Mouse (Mus musculus) embryo, embryonic 10.5 days (tissue): ENCODE results near the gene Dkk2.

ENCODE experiments used
- DNase-seq: peaks from one replicate; pipeline ENCODE4 v3.0.0-alpha.2; 2015; ENCODE audit warnings: low spot score

The Dkk2 gene

DNA sequence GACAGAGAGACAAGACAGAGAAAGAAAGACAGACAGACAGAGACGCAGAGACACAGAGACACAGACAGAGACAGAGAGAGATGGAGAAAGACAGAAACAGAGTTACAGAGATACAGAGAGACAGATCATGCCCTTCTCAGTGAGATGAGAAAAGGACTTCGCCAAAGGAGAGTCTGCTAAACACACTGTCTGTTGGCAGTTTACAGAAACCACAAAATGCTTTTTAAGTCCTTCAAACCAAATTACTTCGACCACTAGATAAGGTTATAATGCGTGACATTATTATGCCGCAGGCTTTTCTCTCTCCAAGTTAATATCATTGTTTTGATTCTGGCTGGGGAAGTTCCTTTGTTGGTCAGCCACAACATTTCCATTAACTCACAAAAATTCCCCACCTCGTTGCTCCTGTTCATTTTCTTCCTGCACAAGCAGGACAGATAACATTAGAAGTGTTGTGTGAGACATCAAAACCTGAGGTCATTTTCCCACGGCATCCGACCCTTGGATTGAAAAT, 40.2 kb downstream of the Dkk2 start:
- no peak for DNase-seq

DNA sequence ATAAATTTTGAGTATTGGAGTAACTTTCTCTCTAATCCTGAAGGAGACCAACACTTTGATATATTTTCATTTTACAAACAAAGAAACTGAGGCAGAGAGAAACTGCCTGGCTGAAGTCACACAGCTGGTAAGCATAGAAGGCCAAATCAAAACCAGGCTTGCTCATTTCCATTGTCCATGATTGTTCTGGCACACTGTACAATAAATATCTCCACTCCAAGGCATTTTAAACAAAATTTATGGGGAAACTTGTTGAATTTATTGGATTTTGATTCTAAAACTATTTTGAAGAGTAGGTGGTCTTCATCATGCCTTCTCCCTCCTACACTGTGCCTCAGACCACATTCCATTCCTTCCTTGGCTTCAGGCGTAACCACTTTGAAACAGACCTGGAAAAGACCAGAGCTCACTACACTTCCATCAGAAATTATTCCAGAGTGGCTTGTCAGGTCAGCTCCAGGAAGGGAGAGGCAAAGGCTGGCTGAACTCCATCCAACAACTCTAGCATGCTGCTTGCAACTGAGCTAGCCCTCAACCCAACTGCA, 44.7 kb downstream of the Dkk2 start:
- no peak for DNase-seq

DNA sequence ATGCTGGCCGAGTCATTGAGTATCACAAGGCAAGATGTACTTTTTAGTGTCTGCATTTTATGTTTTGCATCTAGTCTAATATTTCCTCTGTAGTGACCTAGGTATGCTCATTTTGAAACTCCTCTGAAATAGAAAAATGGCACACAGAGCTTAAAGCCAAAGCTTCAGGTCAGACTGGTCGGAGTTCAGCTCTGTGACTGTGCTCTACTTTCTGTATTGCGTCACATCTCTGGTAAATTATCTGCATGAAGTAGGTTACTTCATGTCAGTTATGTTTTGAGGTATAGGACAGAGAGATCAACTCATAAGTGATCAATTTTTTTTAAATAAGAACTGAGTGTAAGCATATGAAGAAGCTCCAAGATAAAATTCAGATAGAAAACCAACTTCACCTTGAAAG, 45.7 kb downstream of the Dkk2 start:
- DNase-seq = no peak

DNA sequence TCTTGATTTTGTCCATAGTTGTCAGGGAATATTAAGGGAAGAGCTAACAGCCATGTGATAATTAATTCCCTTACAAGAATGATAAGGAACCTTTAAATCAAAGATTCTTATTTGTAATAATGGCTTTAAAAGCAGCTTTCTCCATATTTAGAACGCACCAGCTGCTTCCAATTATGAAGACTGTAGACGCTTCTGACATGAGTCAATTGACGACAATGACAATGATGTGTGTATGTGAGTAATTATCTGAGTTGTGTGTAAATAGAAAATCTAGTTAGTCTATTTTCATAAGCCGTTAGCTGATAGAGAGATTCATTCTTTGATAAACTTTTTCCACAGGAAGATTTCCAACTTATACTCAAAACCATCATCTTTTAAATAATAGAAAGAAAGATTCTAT, 46.8 kb downstream of the Dkk2 start:
- DNase-seq = no peak

DNA sequence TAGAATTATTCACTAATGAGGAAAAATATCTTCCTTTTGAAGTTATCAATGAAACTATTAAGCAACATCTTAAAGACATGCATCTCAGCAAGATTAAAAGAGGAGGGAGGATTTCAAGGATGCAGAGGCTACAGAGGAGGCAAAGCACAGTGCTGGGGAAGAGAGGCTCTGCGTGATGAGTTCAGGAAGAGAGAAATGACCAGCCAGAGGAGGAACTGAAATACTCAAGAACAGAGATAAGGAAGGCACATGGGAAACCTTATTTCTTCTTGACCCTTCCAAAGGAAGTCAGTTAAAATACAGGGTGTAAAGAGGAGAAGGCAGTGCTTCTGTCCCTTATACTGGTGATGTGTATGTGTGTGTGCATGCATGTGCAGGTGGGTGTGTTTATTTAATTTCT, 49.4 kb downstream of the Dkk2 start:
- no peak for DNase-seq

DNA sequence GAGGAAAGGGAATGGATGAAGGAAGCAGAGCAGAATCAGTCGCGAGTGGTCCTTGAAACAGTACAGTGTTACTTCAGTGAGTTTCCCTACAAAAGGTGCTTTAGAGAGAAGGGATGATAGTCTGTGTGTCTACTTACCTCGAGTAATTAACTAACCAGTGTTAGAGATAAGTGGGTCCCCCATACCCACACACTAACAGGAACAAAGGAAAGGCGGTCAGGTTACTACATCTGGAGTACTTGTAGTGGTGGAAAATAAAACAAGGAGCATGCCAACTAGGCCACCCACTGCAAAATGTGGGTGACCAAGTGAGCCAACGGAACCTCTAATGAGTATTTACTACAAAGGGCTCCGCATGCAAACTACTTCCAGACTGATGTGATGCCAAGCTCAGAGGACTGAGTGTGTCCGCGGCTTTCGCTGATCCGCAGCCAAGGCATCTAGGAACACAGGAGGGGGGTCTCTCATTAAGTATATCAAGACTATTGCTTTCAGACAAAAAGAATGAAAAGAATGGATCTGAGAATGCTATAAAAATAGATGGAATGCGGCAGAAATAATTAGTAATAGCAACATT, 52.8 kb downstream of the Dkk2 start:
- DNase-seq = no peak

DNA sequence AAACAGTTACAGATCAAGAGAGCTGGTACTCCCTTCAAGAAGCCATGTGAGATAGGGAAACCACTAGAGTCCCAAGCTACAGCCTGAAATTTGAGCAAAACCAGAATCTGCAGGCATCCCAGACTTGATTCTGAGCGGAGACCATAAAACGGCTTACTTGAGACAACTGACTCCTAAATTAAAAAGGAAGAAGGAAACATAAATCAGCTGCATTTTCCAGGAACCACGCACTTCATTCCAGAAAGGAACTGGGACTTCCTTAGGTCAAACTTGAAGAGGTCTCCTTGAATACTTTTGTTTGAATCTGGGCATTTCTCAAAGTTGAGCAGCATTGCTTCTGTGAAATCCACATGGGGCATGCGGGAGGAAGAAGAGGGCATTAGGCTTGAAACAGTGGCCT, 55.9 kb downstream of the Dkk2 start:
- no peak for DNase-seq

DNA sequence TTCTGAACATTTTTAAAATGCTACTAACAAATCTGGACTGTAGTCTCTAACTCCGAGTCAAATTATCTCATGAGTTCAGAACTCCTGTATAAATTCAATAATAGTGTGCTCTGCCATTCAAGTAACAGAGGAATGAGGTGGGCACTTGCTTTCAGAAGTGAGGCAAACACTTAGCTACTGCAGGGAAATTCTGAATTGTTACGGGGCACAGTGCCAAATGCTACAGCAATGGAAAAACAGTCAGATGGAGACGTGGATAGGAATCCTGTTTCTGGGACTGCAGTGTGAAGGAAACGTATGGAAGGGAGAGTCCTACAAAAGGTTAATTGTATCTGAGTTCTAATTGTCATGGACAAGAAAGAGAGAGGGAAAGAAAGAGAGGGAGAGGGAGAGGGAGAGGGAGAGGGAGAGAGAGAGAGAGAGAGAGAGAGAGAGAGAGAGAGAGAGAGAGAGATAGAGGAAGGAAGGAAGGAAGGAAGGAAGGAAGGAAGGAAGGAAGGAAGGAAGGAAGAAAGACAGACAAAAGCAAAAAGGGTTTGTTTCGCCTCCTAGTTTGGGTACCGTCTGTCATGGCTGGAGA, 64.4 kb downstream of the Dkk2 start:
- DNase-seq = no peak

DNA sequence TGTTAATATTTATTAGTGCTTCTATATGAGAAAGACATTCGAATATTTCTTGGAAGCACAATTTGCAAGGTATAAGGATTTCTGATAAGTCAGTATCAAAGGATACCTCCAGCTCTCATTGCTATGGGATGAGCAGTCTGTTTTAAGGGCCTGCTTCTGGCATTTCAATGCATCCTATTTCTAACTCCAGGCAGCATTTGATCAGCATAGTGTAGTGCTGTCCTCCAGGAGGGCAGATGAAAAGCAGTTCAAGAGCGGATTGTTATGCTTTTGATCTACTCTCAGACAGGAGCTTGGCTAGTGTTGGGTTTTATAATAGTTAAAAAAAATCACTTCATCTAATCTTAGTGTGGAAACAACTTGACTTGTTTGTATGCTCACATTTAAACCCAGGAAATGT, 73.7 kb downstream of the Dkk2 start:
- DNase-seq = no peak

DNA sequence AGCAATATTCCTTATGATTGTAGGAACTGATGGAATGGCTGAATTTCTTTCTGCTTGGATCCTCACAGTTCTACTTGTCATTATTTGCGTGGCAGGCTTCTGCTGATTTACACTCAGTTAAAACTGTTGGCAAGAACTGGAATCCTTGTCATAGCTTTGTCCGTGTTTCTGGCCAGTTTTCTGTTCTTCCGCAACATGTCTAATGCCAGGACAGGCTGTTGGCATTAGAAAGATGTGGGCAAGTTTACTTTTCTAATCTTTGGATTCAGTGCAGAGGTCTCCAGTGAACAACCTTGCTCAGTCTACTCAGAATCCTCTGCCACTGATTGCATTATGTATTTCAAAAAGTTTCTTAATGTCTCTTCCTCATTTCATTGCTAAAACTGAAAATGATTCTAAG, 83.8 kb downstream of the Dkk2 start:
- no peak for DNase-seq

DNA sequence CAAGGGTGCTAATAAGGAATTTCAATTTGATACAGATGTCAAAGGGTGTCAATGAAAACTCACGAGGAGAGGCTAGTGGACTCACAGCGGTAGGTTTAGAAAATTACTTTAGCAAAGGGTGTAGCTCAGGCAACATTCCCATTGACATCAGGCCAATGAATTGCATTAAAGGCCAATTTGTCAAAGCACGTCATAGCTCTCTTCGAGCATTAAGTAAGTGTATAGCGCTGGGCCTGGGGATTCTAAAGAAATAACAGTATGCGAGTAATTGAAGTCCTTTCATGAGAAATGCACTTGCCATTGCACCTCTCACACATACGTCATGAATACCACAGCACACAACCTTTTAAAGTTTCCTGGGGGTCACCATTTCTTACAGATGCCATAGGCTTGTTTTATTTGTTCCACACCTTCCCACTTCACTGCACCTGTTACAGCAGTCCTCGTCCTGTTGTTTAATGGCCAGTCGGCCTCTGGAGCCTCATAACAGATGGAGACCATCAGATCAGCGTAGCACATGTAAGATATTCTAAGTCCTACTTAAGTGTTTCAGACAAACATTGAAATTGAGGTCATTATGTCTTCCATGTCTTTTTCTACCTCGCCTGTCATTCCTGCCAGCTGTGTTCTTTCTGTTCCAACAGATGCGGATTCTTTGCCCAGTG, 101.9 kb downstream of the Dkk2 start:
- no peak for DNase-seq

DNA sequence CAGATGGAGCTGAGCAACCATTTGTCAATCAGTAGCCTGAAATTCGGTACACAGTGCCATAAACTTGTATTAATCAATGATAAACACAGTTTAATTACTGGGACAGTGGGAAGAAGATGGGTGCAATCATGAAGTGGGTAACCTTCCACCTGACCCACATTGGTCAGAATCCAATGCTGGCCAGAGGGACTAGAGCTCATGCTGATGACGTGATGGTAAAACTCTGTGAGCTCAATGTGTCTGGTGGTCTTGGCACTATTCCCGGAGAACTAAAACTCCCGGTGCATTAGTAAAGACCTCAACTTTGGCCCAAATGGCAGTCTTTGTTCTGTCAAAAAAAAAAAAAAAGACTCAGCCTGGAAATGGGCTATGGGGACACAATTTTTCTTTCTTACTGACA, 116.9 kb downstream of the Dkk2 start:
- no peak for DNase-seq

DNA sequence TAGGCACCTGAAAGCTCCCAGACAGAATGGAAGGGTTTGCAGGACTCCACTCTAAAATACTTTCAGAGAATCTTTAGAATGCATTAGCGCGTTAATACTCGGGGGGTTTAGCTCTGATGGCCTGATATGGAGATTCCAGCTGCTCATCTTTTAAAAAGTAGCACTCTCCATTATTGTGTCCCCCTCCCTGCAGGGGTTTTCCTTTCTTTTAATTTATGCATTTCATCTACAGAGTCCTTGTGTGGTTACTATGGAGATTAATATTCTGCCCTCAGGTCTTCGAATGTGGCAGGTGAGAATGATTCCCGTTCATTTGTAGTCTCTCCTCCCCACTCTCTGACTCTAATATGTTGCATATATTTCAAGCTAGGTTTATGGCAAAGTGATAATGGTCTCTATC, 117.6 kb downstream of the Dkk2 start:
- no peak for DNase-seq

DNA sequence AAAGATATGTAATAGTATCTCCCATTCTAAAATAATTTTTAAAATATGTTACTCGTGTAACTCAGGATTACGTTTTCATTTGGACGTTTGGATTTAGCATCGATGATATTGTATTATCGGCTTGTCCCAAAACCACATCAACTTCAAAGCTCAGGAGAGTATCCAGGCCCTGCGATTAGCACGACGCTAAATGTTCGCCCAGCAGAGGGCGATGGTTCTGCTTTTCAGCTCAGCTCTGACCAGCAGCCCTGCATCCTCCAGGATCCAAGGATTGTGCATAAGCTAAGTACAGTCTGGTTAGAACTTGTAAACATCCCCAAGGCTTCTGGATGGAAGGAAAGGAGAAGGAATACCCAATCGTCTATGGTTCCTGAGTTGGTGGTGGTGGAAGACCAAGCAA, 122.4 kb downstream of the Dkk2 start:
- peak; percentile 80 for DNase-seq

DNA sequence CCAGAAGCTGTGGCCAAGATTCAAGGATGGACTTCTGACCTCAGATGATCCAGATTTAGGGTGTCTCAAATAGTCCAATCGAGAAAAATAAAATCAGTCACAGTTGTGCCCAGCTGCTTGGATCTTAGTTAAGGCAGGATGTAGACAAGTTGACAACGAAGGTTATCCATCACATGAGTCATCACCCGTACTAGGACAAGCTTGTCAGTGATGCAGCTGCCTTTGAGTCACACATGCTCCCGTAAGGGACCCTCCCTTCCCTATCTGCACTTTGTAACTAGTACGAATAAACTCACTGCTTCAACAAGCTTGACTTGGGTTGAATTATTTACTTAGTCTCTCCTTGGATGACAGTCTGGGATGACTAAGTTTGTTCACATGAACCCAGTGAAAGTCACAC, 126.2 kb downstream of the Dkk2 start:
- DNase-seq = no peak

DNA sequence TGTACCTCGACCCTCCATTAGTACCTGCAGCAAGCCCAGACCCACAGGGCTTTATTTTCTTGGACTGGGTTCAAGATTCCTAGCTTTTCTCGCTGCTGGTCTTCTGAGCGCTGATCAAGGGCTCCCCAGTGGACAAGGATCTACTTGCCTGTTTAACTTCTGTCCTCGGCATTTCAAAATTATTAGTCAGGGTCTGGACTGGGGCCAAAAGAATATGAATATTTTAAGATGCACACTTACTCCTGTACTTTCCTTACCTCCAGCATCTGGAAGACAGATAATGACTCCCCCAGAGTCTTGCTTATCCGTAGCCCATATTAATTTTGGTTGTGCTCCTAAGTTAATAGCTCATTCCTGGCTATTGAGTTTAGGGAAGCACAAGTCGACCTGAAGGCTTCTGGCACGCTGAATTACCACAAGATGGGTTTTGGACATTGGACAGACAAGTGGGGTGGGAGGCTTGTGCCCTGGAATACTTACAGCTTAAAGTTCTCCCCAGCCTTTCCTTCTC, 134.9 kb downstream of the Dkk2 start:
- DNase-seq = no peak

DNA sequence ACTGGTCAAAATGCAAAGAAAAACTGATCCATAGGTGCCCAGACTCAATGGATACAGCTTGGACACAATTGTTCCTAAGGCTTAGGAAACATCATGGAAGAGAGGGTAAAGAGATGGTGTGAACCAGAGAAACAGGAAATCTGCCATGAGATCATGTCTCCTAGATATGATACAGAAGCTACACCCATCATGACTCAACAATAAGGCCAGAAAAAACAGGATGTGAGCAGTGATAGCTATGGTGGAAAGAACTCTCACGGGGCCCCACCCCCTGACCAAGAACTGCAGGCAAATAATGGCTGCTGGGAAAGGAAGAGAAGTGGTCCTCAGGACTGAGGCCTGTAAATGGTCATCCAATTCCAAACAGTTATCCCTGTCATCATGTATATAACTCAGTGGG, 142.5 kb downstream of the Dkk2 start:
- DNase-seq = no peak
